Mouse (Mus musculus) layer of hippocampus, adult 8-10 months (tissue): ENCODE results near the gene Islr2. TPM values are rescaled to one million over a fixed set of nuclear protein-coding genes. Genes with fewer than 3 reads are reported as not detected.
A peak's percentile ranks its signal among the peaks of the same experiment; 100 is the strongest.
"Not testable (repeated sequence)": the region's sequence is repeated elsewhere in the genome, so short reads cannot be mapped to it uniquely, and the experiment has no call there.

Experiments
- DNase-seq, 2 experiments: peaks; one replicate each; pipeline ENCODE4 v3.0.0; 2022; ENCODE audit warnings: low spot score in 2 of 2
- total RNA-seq, 4 experiments: library from RNA; stranded (reverse); gene quantifications; 2 replicates each; pipeline ENCODE4 v1.2.4; 2022

Gene Islr2
- 100 to 1,000 TPM in 1 of 4 experiments, 10 to 100 TPM in 3; 92.3 to 112 (median 95.9) TPM for total RNA-seq

GRCm38 (mm10) chr9:58203516-58204447 lies at the start of gene Islr2, which contains the start of gene Islr:
Gene Islr2, minus strand, starts transcription at chr9:58204319.
Gene Islr, minus strand, starts transcription at chr9:58204306.
- peak in 1 of 2 experiments; percentile 36 for DNase-seq

- not testable (repeated sequence) for DNase-seq
These were observed 49.6 kb upstream of the Islr2 start for GRCm38 (mm10) chr9:58253805-58254122.

GRCm38 (mm10) chr9:58253033-58253804 lies 49.1 kb upstream of the Islr2 start, which contains the start of gene Stoml1:
Gene Stoml1, plus strand, starts transcription at chr9:58253164.
- peak; percentile 90 to 91 for DNase-seq

- DNase-seq: not testable (repeated sequence)
These were observed 46.6 kb upstream of the Islr2 start for GRCm38 (mm10) chr9:58250730-58251129.

GRCm38 (mm10) chr9:58250322-58250721 lies 46.2 kb upstream of the Islr2 start:
- no peak for DNase-seq

- DNase-seq: peak; percentile 37 to 48
These were observed 45.6 kb upstream of the Islr2 start, which contains the start of gene Pml for GRCm38 (mm10) chr9:58249592-58250192. Gene Pml, minus strand, starts transcription at chr9:58249786.

GRCm38 (mm10) chr9:58248746-58249413 lies 44.8 kb upstream of the Islr2 start:
- DNase-seq: no peak

GRCm38 (mm10) chr9:58247064-58247759 lies 43.1 kb upstream of the Islr2 start:
- DNase-seq: peak; percentile 62 to 72

- DNase-seq: no peak
These were observed 42.0 kb upstream of the Islr2 start for GRCm38 (mm10) chr9:58246083-58246591.

- no peak for DNase-seq
These were observed 39.6 kb upstream of the Islr2 start for GRCm38 (mm10) chr9:58243696-58244095.

GRCm38 (mm10) chr9:58242696-58243095 lies 38.6 kb upstream of the Islr2 start:
- DNase-seq: no peak

- DNase-seq: no peak
These were observed 37.8 kb upstream of the Islr2 start for GRCm38 (mm10) chr9:58241780-58242485.

GRCm38 (mm10) chr9:58234502-58235015 lies 30.4 kb upstream of the Islr2 start:
- no peak for DNase-seq

GRCm38 (mm10) chr9:58232374-58232773 lies 28.3 kb upstream of the Islr2 start:
- DNase-seq: no peak

GRCm38 (mm10) chr9:58231746-58232145 lies 27.6 kb upstream of the Islr2 start:
- DNase-seq: no peak

- DNase-seq: no peak
These were observed 24.8 kb upstream of the Islr2 start for GRCm38 (mm10) chr9:58228777-58229466.

GRCm38 (mm10) chr9:58225915-58226913 lies 22.1 kb upstream of the Islr2 start:
- peak in 1 of 2 experiments; percentile 46 for DNase-seq
